Mouse (Mus musculus): ENCODE results near the gene Dmrtc1b. TPM values are rescaled to one million over a fixed set of nuclear protein-coding genes. Genes with fewer than 3 reads are reported as not detected.

Gene Dmrtc1b
- polyA plus RNA-seq (2017; shearing (Covaris generic)), result not detected

DNA sequence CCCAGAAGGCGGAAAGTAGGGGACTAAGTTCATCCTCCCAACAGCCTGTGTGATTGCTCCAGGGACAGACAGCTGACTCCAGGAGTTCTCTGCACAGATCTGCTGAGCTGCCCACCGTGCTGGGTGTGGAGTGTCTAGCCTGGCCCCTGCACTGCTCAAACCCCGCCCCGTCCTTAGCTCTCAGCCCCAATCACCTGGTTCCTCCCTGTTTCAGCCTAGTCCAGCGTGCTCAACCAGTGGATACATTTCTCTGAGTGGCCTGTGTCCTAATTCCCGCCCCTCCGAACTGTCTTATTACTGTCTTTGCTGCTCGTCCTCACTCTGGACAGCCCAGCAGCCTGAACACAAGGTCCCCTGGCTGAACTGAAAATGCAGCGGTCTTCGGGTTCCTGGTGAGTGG, at the start of gene Dmrtc1b, which contains the start of gene Gm9112:
Gene Dmrtc1b, plus strand, starts transcription at position 331 of the 400 bp plus-strand sequence.
Gene Gm9112, minus strand, starts transcription at position 101 of the 400 bp plus-strand sequence.

DNA sequence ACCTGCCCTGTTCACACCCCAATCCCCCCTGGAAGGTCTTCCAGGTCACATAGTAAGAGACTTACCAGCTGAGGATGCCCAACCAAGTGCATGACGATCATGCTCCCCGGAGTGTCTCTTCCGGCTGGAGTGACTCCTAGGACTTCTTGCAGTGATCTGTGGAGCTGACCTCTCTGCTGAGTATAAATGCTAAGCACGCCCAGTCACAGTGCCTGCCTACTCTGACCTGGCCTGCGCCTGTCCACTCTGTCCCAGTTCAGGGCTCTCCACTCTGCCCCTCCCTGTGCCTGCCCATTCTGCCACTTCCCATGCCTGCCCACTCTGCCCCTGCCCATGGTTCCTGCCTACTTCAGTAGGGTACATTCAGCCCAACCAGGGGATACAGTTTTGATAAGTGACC, 20.8 kb upstream of the Dmrtc1b start, which contains the start of gene Gm3880:
Gene Gm3880, minus strand, starts transcription at position 101 of the 400 bp plus-strand sequence.

Other genes starting within 250 kb of the Dmrtc1b start
- gene Hdac8, start 202.5 kb upstream of the Dmrtc1b start, polyA plus RNA-seq (2017; shearing (Covaris generic)), result 24.8 TPM
- gene Phka1, start 63.6 kb upstream of the Dmrtc1b start, polyA plus RNA-seq (2017; shearing (Covaris generic)), result 0.15 TPM
- gene Gm3880, start 20.9 kb upstream of the Dmrtc1b start, polyA plus RNA-seq (2017; shearing (Covaris generic)), result not detected
- gene Gm9112, start 230 bp upstream of the Dmrtc1b start, polyA plus RNA-seq (2017; shearing (Covaris generic)), result not detected
- gene Dmrtc1c1, start 95.1 kb downstream of the Dmrtc1b start, polyA plus RNA-seq (2017; shearing (Covaris generic)), result not detected
- not detected for gene Dmrtc1c2, start 146.8 kb downstream of the Dmrtc1b start, polyA plus RNA-seq (2017; shearing (Covaris generic))
- gene 1700031F05Rik, start 160.1 kb downstream of the Dmrtc1b start, polyA plus RNA-seq (2017; shearing (Covaris generic)), result not detected
- not detected for gene Dmrtc1a, start 200.8 kb downstream of the Dmrtc1b start, polyA plus RNA-seq (2017; shearing (Covaris generic))
- not detected for gene 1700011M02Rik, start 201.0 kb downstream of the Dmrtc1b start, polyA plus RNA-seq (2017; shearing (Covaris generic))
- gene 1700018G05Rik, start 220.5 kb downstream of the Dmrtc1b start, polyA plus RNA-seq (2017; shearing (Covaris generic)), result not detected